Mouse (Mus musculus) heart, embryonic 12.5 days (tissue): ENCODE results near the gene Klhl25. TPM values are rescaled to one million over a fixed set of nuclear protein-coding genes. Genes with fewer than 3 reads are reported as not detected.
"Not testable (repeated sequence)": the region's sequence is repeated elsewhere in the genome, so short reads cannot be mapped to it uniquely, and the experiment has no call there.

Experiments
- ATAC-seq: fragments of 200-750 bp; cut with Nextera tagmentation; 2 replicates; pipeline ENCODE4 v1.8.0; 2017; ENCODE audit warnings: moderate TSS enrichment, moderate library complexity; ENCODE audit not compliant: insufficient number of reproducible peaks, low FRiP score
- H3K27ac ChIP-seq: fragments of 300-500 bp; sonication (generic); 2 replicates; pipeline ENCODE4 v1.5.1; 2016; ENCODE audit warnings: mild to moderate bottlenecking, moderate library complexity; ENCODE audit not compliant: poor library complexity, severe bottlenecking
- H3K27me3 ChIP-seq: fragments of 300-500 bp; sonication (generic); replicated peaks from 2 replicates; pipeline ENCODE4 v1.6.1; 2016; ENCODE audit warnings: mild to moderate bottlenecking, moderate library complexity
- H3K36me3 ChIP-seq: fragments of 300-500 bp; sonication (generic); 2 replicates; pipeline ENCODE4 v1.6.1; 2016; ENCODE audit warnings: mild to moderate bottlenecking, moderate library complexity
- H3K4me1 ChIP-seq: fragments of 300-500 bp; sonication (generic); replicated peaks from 2 replicates; pipeline ENCODE4 v1.6.1; 2016; ENCODE audit warnings: mild to moderate bottlenecking
- H3K4me2 ChIP-seq: fragments of 300-500 bp; sonication (generic); 2 replicates; pipeline ENCODE4 v1.6.1; 2016; ENCODE audit warnings: mild to moderate bottlenecking, moderate library complexity
- H3K4me3 ChIP-seq: fragments of 300-500 bp; sonication (generic); 2 replicates; pipeline ENCODE4 v1.5.1; 2016; ENCODE audit warnings: mild to moderate bottlenecking
- H3K9ac ChIP-seq: fragments of 300-500 bp; sonication (generic); 2 replicates; pipeline ENCODE4 v1.6.1; 2016; ENCODE audit warnings: mild to moderate bottlenecking, moderate library complexity
- H3K9me3 ChIP-seq: fragments of 300-500 bp; sonication (generic); replicated peaks from 2 replicates; pipeline ENCODE4 v1.6.1; 2016; ENCODE audit warnings: mild to moderate bottlenecking, moderate library complexity
- WGBS: fragments of 180-500 bp; shearing (Covaris S2); methylation state at CpG from one replicate; pipeline ENCODE4 v1.1.7; 2016; 5-methylcytosine and 5-hydroxymethylcytosine counted together
- polyA plus RNA-seq: library from polyadenylated mRNA; unstranded; fragments of >200 nt; fragmentation: Nextera tagmentation; extraction: Ambion mirVana; gene quantifications from 2 replicates; pipeline ENCODE4 v1.2.1, GENCODE M21; 2016

Gene Klhl25
- polyA plus RNA-seq, 1 experiment from 2014 or later: 12.0 TPM

DNA sequence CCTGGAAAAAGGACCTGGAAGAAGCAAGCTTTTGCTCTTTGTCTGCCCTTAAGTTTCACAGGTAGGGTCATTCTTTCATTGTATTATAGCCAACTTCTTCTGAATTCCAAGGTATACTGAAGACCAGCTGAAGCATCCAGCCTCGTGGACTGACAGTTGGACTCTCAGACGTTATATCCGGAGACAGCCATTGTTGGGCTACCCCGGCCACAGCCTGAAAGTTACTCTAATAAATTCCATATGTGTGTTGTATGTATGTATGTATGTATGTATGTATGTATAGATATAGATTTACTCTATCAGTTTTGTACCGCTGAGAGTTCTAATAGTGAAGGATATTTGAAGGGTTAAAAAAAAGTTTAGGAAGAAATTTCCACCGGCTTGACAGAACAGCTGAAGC, 621 bp upstream of the Klhl25 start:
- no peak for ATAC-seq
- peak overlapping the region; percentile 73 for H3K4me3 ChIP-seq
- 7% methylated on average over 6 of the region's 6 CpGs for WGBS

DNA sequence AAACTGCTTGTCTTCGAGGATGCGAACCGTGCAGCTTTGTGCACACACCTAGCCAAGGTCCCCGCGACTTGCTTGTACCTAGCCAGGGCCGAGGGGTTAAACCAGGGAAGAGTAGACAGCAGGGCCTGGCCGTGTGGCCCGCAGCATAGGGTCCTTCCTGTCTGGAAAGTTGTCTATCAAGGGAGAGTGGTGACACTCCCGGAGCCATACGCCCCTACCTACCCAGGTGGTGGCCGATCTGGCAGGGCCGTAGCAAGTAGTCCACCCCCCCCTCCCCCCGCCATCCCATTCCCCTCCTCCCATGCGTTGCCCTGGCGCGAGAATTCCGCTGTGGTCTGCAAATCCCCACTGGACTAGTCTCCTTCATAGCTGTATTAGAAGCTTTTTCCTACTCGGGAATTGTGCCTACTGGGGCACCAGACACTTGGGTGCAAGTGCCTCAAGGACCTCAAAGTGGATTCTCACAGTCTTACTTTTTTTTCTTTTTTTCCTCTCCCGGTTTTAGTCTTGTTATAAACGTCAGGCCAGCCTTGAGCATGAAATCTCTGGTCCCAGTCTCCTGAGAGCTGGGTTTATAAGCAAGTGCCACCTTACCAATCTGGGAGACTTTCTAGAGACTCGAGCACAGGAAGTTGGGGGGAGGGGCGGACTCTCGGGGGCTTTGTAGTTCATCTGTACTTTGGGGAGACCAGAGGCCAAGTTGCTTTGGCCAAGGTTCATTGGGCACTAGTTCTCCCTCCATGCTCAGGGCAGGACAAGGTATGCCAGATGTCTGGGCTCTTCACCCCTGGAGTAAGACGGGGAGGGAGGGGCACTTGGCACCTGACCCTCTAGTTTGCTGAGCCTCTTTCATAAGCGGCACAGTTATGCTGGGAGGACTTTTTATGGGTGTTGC, 913 bp downstream of the Klhl25 start:
- H3K9ac ChIP-seq: peak overlapping the region; percentile 89
- 3% methylated on average over 25 of the region's 25 CpGs for WGBS
- peak overlapping the region; percentile 79; the same call in 1 of the 2 replicates for H3K27ac ChIP-seq

More for the DNA sequence above, 621 bp upstream of the Klhl25 start:
- no peaks in the 10 kb centered on the region for H3K9me3 ChIP-seq
- H3K27me3 ChIP-seq: no peaks in the 10 kb centered on the region
- peaks cover 24% of the 10 kb centered on the region for H3K4me1 ChIP-seq
- peak overlapping the region; percentile 89 for H3K9ac ChIP-seq
- peak overlapping the region; percentile 56; the same call in 1 of the 2 replicates for H3K27ac ChIP-seq
- peak overlapping the region; percentile 96 for H3K4me2 ChIP-seq
- no peaks in the 10 kb centered on the region for H3K36me3 ChIP-seq

DNA sequence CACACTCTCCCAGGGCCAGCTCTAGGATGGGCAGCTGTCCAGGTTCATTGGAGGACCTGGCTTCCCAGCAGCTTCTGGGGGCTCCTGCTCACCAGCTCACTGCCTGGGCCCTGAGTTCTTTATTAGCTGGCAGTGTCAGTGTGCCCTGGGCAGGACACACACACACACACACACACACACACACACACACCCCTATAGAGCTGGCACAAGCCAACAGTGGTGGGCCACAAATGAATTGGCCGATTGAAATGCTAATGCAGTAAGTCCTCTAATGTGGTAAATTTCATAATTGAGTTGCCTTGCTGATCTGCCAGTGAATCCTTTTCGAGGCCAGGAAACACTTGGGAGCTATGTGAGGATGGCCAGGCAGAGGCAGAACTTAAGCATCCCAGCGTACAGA, 2.3 kb downstream of the Klhl25 start:
- WGBS: 92% methylated on average over 1 of the region's 3 CpGs
- H3K27ac ChIP-seq, H3K9ac ChIP-seq, H3K36me3 ChIP-seq, H3K27me3 ChIP-seq, H3K9me3 ChIP-seq, H3K4me3 ChIP-seq, H3K4me2 ChIP-seq, ATAC-seq: not testable (repeated sequence)
- peaks cover 54% of the 10 kb centered on the region for H3K4me1 ChIP-seq

More for the DNA sequence above, 913 bp downstream of the Klhl25 start:
- peak; percentile 31; the same call in 1 of the 2 replicates for ATAC-seq
- H3K27me3 ChIP-seq: no peaks in the 10 kb centered on the region
- no peaks in the 10 kb centered on the region for H3K9me3 ChIP-seq
- H3K36me3 ChIP-seq: no peaks in the 10 kb centered on the region
- H3K4me1 ChIP-seq: peaks cover 40% of the 10 kb centered on the region
- peak overlapping the region; percentile 73 for H3K4me3 ChIP-seq
- H3K4me2 ChIP-seq: peak overlapping the region; percentile 96

DNA sequence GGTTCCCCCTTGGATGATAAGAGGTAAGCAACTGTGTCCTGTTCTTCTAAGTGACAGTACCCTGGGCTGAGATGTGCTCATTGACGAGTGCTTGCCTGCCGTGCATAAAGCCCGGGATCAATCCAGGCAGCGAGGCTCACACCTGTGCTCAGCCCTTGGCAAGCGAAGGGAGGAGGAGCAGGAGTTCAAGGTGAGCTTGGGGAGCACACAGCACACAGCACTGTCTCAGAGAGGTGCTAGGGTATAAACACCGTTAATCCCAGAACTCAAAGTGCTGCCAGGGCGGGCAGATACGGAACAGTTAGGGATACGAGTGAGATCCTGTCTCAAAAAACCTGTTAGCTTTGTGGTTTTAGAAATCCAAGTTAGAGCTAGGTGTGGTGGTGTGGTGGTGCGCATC, 3.2 kb downstream of the Klhl25 start:
- WGBS: 82% methylated on average over 10 of the region's 10 CpGs
- Histone ChIP-seq H3K4me3 (no peak overlapping the region), H3K27me3 (no peaks in the 10 kb centered on the region), H3K4me2 (no peak overlapping the region), H3K9ac (no peak overlapping the region), H3K36me3 (no peaks in the 10 kb centered on the region), H3K9me3 (no peaks in the 10 kb centered on the region), H3K4me1 (peaks cover 62% of the 10 kb centered on the region), H3K27ac (no peak overlapping the region)
- ATAC-seq: no peak

DNA sequence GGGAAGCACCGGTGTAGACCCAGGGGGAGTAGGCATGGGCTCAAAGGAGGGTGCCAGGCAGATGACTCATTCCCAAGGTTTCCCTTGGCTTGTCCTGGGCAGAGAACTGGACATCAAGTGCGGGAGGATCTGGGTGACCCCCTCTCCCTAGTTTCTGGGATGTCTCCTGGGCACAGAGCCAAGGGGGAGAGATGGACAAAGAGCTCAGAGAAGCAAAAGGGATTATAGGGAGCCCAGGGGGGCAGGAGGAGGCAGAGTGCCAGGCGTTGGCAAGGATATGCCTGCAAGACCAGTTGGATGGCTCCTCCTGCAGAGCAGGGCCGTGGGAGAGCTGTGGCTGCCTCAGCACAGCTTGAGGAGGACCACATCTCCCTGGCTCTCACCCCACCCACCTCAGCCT, 4.3 kb downstream of the Klhl25 start:
- Histone ChIP-seq H3K9ac (0 out of 2 replicates have a peak overlapping the region, but pooled peaks have one; percentile 13), H3K36me3 (no peaks in the 10 kb centered on the region), H3K4me1 (peaks cover 63% of the 10 kb centered on the region), H3K4me3 (no peak overlapping the region), H3K4me2 (no peak overlapping the region), H3K27ac (no peak overlapping the region), H3K9me3 (no peaks in the 10 kb centered on the region), H3K27me3 (no peaks in the 10 kb centered on the region)
- 66% methylated on average over 4 of the region's 4 CpGs for WGBS
- ATAC-seq: no peak

DNA sequence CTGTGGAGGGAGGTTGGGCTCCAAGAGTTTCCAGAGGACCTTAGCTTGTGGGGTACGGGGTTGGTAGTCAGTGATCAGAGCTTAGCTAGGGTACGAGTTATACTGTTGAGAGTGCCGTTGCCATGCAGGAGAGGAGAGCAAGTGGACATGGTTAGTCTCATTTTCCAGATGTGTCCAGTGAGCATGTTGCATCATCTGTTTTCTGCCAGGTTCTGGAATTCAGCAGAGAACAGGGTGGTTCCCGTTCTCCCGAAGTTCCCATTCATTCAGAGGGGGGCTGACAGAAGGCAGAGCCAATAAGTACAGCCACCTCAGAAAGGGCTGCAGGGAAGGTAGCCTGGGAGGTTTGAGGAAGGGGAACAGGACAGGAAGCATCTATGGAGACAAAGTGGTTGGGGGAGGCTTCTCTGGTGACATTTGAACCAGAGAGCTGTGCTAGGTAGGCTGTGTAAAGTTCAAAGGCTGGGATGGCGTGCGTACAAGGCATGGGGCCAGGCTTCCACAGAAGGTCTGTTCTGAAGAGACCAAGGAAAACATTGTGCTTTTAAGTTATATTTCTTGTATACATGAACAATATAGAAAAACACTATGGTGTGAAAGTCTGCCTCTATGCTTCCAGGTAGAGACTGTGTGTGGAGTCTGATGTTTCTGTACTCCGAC, 5.2 kb downstream of the Klhl25 start:
- Histone ChIP-seq H3K9ac (no peak overlapping the region), H3K27ac (no peak overlapping the region), H3K36me3 (no peaks in the 10 kb centered on the region), H3K4me2 (no peak overlapping the region), H3K9me3 (no peaks in the 10 kb centered on the region), H3K4me3 (no peak overlapping the region), H3K27me3 (no peaks in the 10 kb centered on the region), H3K4me1 (peaks cover 61% of the 10 kb centered on the region)
- no peak for ATAC-seq
- 75% methylated on average over 8 of the region's 8 CpGs for WGBS

DNA sequence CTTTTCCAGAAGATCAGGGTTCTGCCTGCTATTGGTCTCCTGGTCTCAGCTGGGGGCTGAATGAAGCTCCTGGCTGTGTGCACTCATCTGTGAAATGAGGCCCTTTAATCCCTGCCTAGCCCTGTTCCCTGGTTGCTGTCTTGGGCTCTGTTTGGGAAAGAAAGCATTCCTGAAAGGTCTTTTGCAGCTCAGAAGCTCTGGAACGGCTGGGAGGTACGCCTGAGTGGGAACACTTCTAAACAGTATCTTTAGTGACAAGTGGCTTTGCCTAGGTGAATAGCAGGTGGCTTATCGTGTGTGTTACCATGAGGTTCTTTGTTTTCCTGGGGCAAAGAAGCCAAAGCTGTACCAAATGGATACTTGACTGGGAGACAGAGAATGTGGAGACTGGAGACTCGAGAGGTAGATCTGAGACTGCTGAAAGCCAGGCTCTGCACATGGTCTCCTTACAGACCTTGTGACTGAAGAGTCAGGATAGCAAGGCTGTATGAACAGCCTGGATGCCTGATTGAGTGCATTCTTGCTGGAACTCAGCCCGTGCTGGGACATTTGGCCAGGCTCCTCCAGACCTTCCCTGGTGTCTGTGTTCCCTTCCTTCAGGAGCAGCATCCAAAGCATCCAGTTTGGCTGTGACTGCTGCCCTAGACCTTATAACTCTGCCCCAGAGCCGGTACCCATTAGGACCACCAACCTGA, 6.3 kb downstream of the Klhl25 start:
- Histone ChIP-seq H3K27me3 (no peaks in the 10 kb centered on the region), H3K36me3 (peaks cover 3% of the 10 kb centered on the region), H3K9me3 (no peaks in the 10 kb centered on the region), H3K27ac (peak overlapping the region; percentile 26), H3K4me2 (no peak overlapping the region; the same call in 1 of the 2 replicates), H3K4me1 (peaks cover 56% of the 10 kb centered on the region), H3K9ac (0 out of 2 replicates have a peak overlapping the region, but pooled peaks have one; percentile 12), H3K4me3 (no peak overlapping the region)
- WGBS: 44% methylated on average over 6 of the region's 6 CpGs
- no peak for ATAC-seq

DNA sequence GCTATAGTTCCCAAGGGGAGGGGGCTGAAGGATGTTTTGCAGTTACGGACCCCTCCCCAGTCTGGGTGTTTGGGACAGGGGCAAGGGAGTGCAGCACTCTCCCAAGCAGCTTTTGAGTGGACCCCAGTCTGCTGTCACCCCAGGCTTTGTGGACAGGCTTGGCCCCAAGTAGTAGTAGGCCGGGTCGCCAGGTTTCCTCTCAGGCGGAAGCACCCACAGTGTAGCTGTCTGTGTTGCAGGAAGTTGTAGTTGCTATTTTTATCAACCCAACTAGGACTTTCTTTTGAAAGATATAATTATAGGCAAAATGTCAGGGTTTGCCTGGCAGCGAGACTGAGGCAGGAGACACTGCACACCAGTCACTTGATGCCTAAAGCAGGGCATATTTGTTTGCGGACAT, 6.9 kb downstream of the Klhl25 start:
- Histone ChIP-seq H3K9ac (0 out of 2 replicates have a peak overlapping the region, but pooled peaks have one; percentile 12), H3K36me3 (peaks cover 9% of the 10 kb centered on the region), H3K4me3 (no peak overlapping the region), H3K4me1 (peaks cover 56% of the 10 kb centered on the region), H3K9me3 (no peaks in the 10 kb centered on the region), H3K4me2 (no peak overlapping the region; the same call in 1 of the 2 replicates), H3K27ac (no peak overlapping the region), H3K27me3 (no peaks in the 10 kb centered on the region)
- 53% methylated on average over 6 of the region's 6 CpGs for WGBS
- no peak for ATAC-seq

DNA sequence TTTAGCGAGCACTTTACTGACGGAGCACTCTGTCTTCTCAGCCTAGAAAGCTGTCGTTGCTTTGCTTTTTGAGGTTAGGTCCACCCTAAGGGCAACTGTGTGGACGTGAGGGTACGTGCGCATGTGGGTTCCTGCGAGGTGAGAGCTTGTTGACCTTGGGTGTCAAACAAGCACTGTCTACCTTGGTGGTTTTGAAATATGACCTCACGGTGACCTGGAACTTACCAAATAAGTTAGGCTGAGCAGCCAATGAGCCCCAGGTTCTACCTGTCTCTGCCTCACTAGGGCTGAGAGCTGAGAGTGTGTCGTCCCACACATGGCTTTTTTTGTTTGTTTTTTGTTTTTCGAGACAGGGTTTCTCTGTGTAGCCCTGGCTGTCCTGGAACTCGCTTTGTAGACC, 8.1 kb downstream of the Klhl25 start:
- Histone ChIP-seq H3K27ac (no peak overlapping the region), H3K36me3 (peaks cover 10% of the 10 kb centered on the region), H3K4me3 (no peak overlapping the region), H3K4me2 (no peak overlapping the region), H3K4me1 (peaks cover 62% of the 10 kb centered on the region), H3K27me3 (no peaks in the 10 kb centered on the region), H3K9ac (no peak overlapping the region), H3K9me3 (no peaks in the 10 kb centered on the region)
- WGBS: 86% methylated on average over 11 of the region's 11 CpGs
- ATAC-seq: no peak

DNA sequence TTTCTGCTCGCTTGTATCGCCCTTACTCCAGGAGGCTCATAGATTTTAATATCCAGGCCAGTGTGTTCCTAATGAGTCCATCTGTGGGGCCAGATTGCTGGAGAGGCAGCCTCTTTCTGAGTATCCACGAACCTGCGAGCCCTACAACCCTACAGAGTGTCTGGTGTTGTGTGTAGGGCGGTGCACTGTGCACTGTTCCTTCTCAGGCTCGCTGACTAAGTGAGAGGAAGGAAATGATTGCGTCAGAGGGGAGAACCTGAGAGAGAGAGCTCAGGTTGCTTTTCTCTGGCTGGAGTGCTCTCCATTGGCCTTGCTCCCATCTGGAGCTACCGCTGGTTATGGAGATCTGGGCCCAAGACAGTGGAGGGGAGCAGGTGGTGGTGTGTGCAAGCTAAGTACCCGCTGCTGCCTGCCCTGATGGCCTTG, 11.7 kb downstream of the Klhl25 start:
- ATAC-seq: no peak
- H3K27ac ChIP-seq: no peak overlapping the region
- no peak overlapping the region; the same call in 1 of the 2 replicates for H3K9ac ChIP-seq
- no peak overlapping the region for H3K4me3 ChIP-seq
- H3K36me3 ChIP-seq: peaks cover 27% of the 10 kb centered on the region
- no peak overlapping the region for H3K4me2 ChIP-seq
- whole genome bisulfite sequencing: 79% methylated on average over 9 of the region's 9 CpGs
- no peaks in the 10 kb centered on the region for H3K27me3 ChIP-seq
- peaks cover 42% of the 10 kb centered on the region for H3K4me1 ChIP-seq
- 0 out of 2 replicates have a peak, but pooled peaks cover 6% of the 10 kb centered on the region for H3K9me3 ChIP-seq
